Mouse (Mus musculus) CH12.LX (cell line): ENCODE data around the gene Cblc. TPM values are rescaled to one million over a fixed set of nuclear protein-coding genes. Genes with fewer than 3 reads are reported as not detected.

Experiments used
- DNase-seq: peaks from one replicate; pipeline ENCODE4 v3.0.0-alpha.2; 2013; ENCODE audit errors: extremely low read depth
- H3K27ac ChIP-seq: 2 replicates; pipeline ENCODE4 v1.5.1; 2012; ENCODE audit warnings: low read depth, mild to moderate bottlenecking, control low read depth, moderate library complexity; ENCODE audit not compliant: insufficient read depth
- H3K27me3 ChIP-seq: replicated peaks from 2 replicates; pipeline ENCODE3; 2012; ENCODE audit warnings: inconsistent platforms
- H3K36me3 ChIP-seq, 2 experiments: replicated peaks in 1 of 2; 2 replicates each; pipeline versions ENCODE3 to v1.6.1; 2012; ENCODE audit warnings: inconsistent platforms in 1 of 2, low read length in 1 of 2, mild to moderate bottlenecking in 1 of 2, mixed read lengths in 1 of 2, moderate library complexity in 1 of 2; ENCODE audit not compliant: control insufficient read depth in 1 of 2, insufficient read depth in 1 of 2
- H3K4me1 ChIP-seq, 2 experiments: 2 replicates each; pipeline ENCODE4 v1.6.1; 2012; ENCODE audit warnings: inconsistent platforms in 1 of 2, moderate library complexity in 1 of 2; ENCODE audit not compliant: insufficient read depth in 2 of 2, control insufficient read depth in 1 of 2
- H3K4me2 ChIP-seq: 2 replicates; pipeline ENCODE4 v1.6.1; 2012; ENCODE audit warnings: low read depth, mild to moderate bottlenecking, control low read depth; ENCODE audit not compliant: poor library complexity, insufficient read depth, severe bottlenecking
- H3K4me3 ChIP-seq, 3 experiments: fragments of 150-350 bp in 1 of 3; sonication (generic) in 1 of 3; replicated peaks in 1 of 3; 2 replicates each; pipeline versions ENCODE3 to v1.5.1; 2011 to 2012; ENCODE audit warnings: low read depth in 2 of 3, low read length in 2 of 3, mild to moderate bottlenecking in 2 of 3, moderate library complexity in 2 of 3, control low read depth in 1 of 3, improper control_type of control experiment in 1 of 3, inconsistent platforms in 1 of 3, mixed read lengths in 1 of 3; ENCODE audit not compliant: poor library complexity in 1 of 3
- H3K79me2 ChIP-seq: replicated peaks from 2 replicates; pipeline ENCODE4 v1.6.1; 2012; ENCODE audit warnings: mild to moderate bottlenecking, moderate library complexity; ENCODE audit not compliant: control insufficient read depth, poor library complexity, insufficient read depth, severe bottlenecking; ENCODE audit errors: extremely low read depth
- H3K9ac ChIP-seq: 2 replicates; pipeline ENCODE4 v1.6.1; 2012; ENCODE audit warnings: low read depth, mild to moderate bottlenecking, control low read depth, moderate library complexity; ENCODE audit not compliant: insufficient read depth
- H3K9me3 ChIP-seq: replicated peaks from 2 replicates; pipeline ENCODE3; 2012; ENCODE audit warnings: low read length, inconsistent platforms, mixed read lengths
- CHD2 ChIP-seq: IDR thresholded peaks from 2 replicates; pipeline ENCODE4 v1.6.1; 2011; ENCODE audit warnings: low read length, improper control_type of control experiment
- ELF1 ChIP-seq: IDR thresholded peaks from 2 replicates; pipeline ENCODE4 v1.6.1; 2014; ENCODE audit warnings: low read depth, mild to moderate bottlenecking, inconsistent platforms, low read length, improper control_type of control experiment
- ETS1 ChIP-seq: conservative IDR thresholded peaks from 2 replicates; pipeline ENCODE4 v1.6.1; 2012; ENCODE audit warnings: low read depth, mild to moderate bottlenecking, inconsistent platforms, low read length, improper control_type of control experiment, moderate library complexity
- GABPA ChIP-seq: IDR thresholded peaks from 2 replicates; pipeline ENCODE4 v1.6.1; 2012; ENCODE audit warnings: low read depth, low read length, improper control_type of control experiment, inconsistent platforms; ENCODE audit not compliant: insufficient replicate concordance
- HCFC1 ChIP-seq: IDR thresholded peaks from 2 replicates; pipeline ENCODE4 v1.6.1; 2012; ENCODE audit warnings: low read depth, mild to moderate bottlenecking, inconsistent platforms, low read length, improper control_type of control experiment
- JUN ChIP-seq: IDR thresholded peaks from 2 replicates; pipeline ENCODE4 v1.6.1; 2011; ENCODE audit warnings: low read depth, mild to moderate bottlenecking, low read length, improper control_type of control experiment, moderate library complexity; ENCODE audit not compliant: insufficient read depth
- KAT2A ChIP-seq: IDR thresholded peaks from 2 replicates; pipeline ENCODE4 v1.6.1; 2012; ENCODE audit warnings: low read length, improper control_type of control experiment, inconsistent platforms; ENCODE audit not compliant: insufficient replicate concordance
- MAFK ChIP-seq: IDR thresholded peaks from 2 replicates; pipeline ENCODE4 v1.6.1; 2011; ENCODE audit warnings: low read length, improper control_type of control experiment; ENCODE audit not compliant: insufficient replicate concordance
- MAX ChIP-seq: IDR thresholded peaks from 2 replicates; pipeline ENCODE4 v1.6.1; 2011; ENCODE audit warnings: low read length, improper control_type of control experiment
- MAZ ChIP-seq: IDR thresholded peaks from 2 replicates; pipeline ENCODE4 v1.6.1; 2012; ENCODE audit warnings: low read depth, mild to moderate bottlenecking, inconsistent platforms, low read length, improper control_type of control experiment, moderate library complexity
- MXI1 ChIP-seq: IDR thresholded peaks from 2 replicates; pipeline ENCODE4 v1.6.1; 2011; ENCODE audit warnings: mild to moderate bottlenecking, low read depth, low read length, improper control_type of control experiment
- MYC ChIP-seq: IDR thresholded peaks from 2 replicates; pipeline ENCODE4 v1.6.1; 2011; ENCODE audit warnings: low read depth, mild to moderate bottlenecking, improper control_type of control experiment, low read length
- NRF1 ChIP-seq: IDR thresholded peaks from 2 replicates; pipeline ENCODE4 v1.6.1; 2014; ENCODE audit warnings: low read depth, mild to moderate bottlenecking, inconsistent platforms, low read length, improper control_type of control experiment, moderate library complexity
- PAX5 ChIP-seq: IDR thresholded peaks from 2 replicates; pipeline ENCODE4 v1.6.1; 2012; ENCODE audit warnings: low read length, inconsistent platforms, mixed read lengths
- POLR2A ChIP-seq: IDR thresholded peaks from 2 replicates; pipeline ENCODE4 v1.6.1; 2011; ENCODE audit warnings: low read depth, mild to moderate bottlenecking, improper control_type of control experiment, low read length
- RAD21 ChIP-seq: IDR thresholded peaks from 2 replicates; pipeline ENCODE4 v1.6.1; 2011; ENCODE audit warnings: low read depth, mild to moderate bottlenecking, low read length, improper control_type of control experiment, moderate library complexity
- SIN3A ChIP-seq: IDR thresholded peaks from 2 replicates; pipeline ENCODE4 v1.6.1; 2012; ENCODE audit warnings: low read length, improper control_type of control experiment, inconsistent platforms
- SMC3 ChIP-seq: IDR thresholded peaks from 2 replicates; pipeline ENCODE4 v1.6.1; 2011; ENCODE audit warnings: low read depth, low read length, improper control_type of control experiment
- TBP ChIP-seq: conservative IDR thresholded peaks from 2 replicates; pipeline ENCODE4 v1.6.1; 2011; ENCODE audit warnings: low read depth, low read length, improper control_type of control experiment
- TCF12 ChIP-seq: IDR thresholded peaks from 2 replicates; pipeline ENCODE4 v1.6.1; 2014; ENCODE audit warnings: low read depth, mild to moderate bottlenecking, inconsistent platforms, low read length, improper control_type of control experiment
- USF1 ChIP-seq: IDR thresholded peaks from 2 replicates; pipeline ENCODE4 v1.6.1; 2014; ENCODE audit warnings: low read depth, mild to moderate bottlenecking, inconsistent platforms, low read length, improper control_type of control experiment
- ZC3H11A ChIP-seq: IDR thresholded peaks from 2 replicates; pipeline ENCODE4 v1.6.1; 2012; ENCODE audit warnings: low read depth, mild to moderate bottlenecking, inconsistent platforms, low read length, improper control_type of control experiment
- ZMIZ1 ChIP-seq: IDR thresholded peaks from 2 replicates; pipeline ENCODE4 v1.6.1; 2012; ENCODE audit warnings: low read depth, mild to moderate bottlenecking, inconsistent platforms, low read length, improper control_type of control experiment
- dilution Hi-C: fragments of 300-500 bp; cut with MboI; formaldehyde crosslinking; loops from 2 replicates; pipeline ENCODE4 v1.14.3; 2020; ENCODE audit warnings: low sequenced_read_pairs; ENCODE audit not compliant: extremely low pct_unique_long_range_greater_than_20kb, extremely low pct_ligation_motif_present
- in situ Hi-C: fragments of 300-500 bp; cut with MboI; formaldehyde crosslinking; loops from 3 replicates; pipeline ENCODE4 v1.14.3; 2019; ENCODE audit warnings: low sequenced_read_pairs, low pct_ligation_motif_present, low pct_unique_long_range_greater_than_20kb, mixed read lengths
- polyA plus RNA-seq: library from polyadenylated mRNA; unstranded; fragments of >175 nt; gene quantifications from 2 replicates; pipeline ENCODE4 v1.2.1, GENCODE M21; 2012; ENCODE audit warnings: low read depth; ENCODE audit not compliant: insufficient read length
- total RNA-seq, 2 experiments: library from RNA; depleted of rRNA; stranded (reverse); fragments of 300-350 nt in 1 of 2; fragments of >200 nt in 1 of 2; gene quantifications; 2 replicates each; pipeline ENCODE4 v1.2.3; 2012 to 2014

Gene Cblc
- total and polyA plus RNA-seq, 3 experiments: 6.4 to 30.8 (median 13.4) TPM

DNA sequence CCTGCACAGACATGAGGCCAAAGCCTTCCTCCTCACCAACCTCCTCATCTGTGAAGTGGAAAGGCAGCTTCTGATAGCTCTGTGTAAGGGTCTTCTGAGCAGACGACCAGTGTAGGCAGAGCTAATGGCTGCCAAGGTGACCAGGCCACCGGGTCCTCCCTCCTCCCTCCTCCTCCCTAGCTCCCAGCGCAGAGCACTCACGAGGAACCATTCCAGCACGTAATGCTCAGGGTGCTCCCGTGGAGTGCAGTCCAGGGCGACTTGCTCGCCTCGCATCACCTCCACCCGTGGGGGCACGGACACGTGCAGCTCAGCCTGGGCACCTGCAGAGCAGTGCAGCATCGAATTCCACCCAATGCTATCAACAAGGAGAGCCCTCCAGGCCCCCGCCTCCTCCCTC lies 28.4 kb downstream of the Cblc start:
- Histone ChIP-seq H3K9me3 (peaks cover 2% of the 10 kb centered on the region), H3K4me2 (no peak overlapping the region), H3K27ac (no peak overlapping the region), H3K9ac (no peak overlapping the region), H3K27me3 (peaks cover 52% of the 10 kb centered on the region), H3K79me2 (no peaks in the 10 kb centered on the region), H3K36me3 (peaks cover 0 to 4% of the 10 kb centered on the region in 2 experiments), H3K4me1 (peaks cover 4 to 21% of the 10 kb centered on the region in 2 experiments; a peak in 3 of 4 replicates), H3K4me3 (no peak overlapping the region)
- in situ Hi-C loops (no loop called here), dilution Hi-C loops (no loop called here)
- no peak for DNase-seq
- TF ChIP-seq CHD2 (no peak), ETS1 (no peak), MAX (no peak), TCF12 (no peak), POLR2A (no peak), MAZ (no peak), GABPA (no peak), ZMIZ1 (no peak), RAD21 (no peak)

DNA sequence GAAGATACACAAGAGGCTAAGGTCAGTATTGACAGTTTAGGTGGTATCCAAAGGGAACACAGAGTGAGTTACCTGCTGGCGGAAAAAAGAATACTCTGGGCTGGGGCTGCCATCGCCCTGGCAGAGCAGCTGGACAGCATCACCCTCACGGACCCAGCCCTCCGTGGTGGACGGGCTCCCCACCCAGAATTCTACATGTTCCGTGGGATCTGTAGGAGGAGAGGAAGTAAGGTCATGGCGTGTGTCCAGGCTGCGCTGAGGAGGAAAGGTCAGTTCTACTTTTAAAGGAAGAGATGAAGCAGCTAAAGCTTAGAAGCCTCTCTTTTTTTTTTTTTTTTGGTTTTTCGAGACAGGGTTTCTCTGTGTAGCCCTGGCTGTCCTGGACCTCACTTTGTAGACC lies 32.0 kb downstream of the Cblc start:
- H3K27me3 ChIP-seq: peaks cover 25% of the 10 kb centered on the region
- no peak for TF ChIP-seq TCF12
- TF ChIP-seq CHD2: no peak
- no peak for TF ChIP-seq NRF1
- no peak for TF ChIP-seq SMC3
- TF ChIP-seq ZMIZ1: no peak
- no peak for TF ChIP-seq RAD21
- no peak for TF ChIP-seq USF1
- TF ChIP-seq MYC: no peak
- TF ChIP-seq KAT2A: no peak
- TF ChIP-seq GABPA: no peak
- TF ChIP-seq HCFC1: no peak
- no peak for TF ChIP-seq JUN
- TF ChIP-seq PAX5: no peak
- TF ChIP-seq ETS1: no peak
- no peak for TF ChIP-seq MAFK
- no peak for TF ChIP-seq SIN3A
- TF ChIP-seq ELF1: no peak
- no peak for TF ChIP-seq MXI1
- TF ChIP-seq TBP: no peak
- TF ChIP-seq ZC3H11A: no peak
- TF ChIP-seq, all 38 proteins: peak for 0
- dilution Hi-C loops: no loop called here
- Histone ChIP-seq H3K79me2 (no peaks in the 10 kb centered on the region), H3K9me3 (peaks cover 2% of the 10 kb centered on the region), H3K9ac (no peak overlapping the region), H3K4me1 (peaks cover 4 to 8% of the 10 kb centered on the region in 2 experiments; a peak in 3 of 4 replicates), H3K4me2 (no peak overlapping the region), H3K4me3 (no peak overlapping the region), H3K27ac (no peak overlapping the region), H3K36me3 (peaks cover 0 to 10% of the 10 kb centered on the region in 2 experiments)
- DNase-seq: no peak
- in situ Hi-C loops: no loop called here
